Mouse (Mus musculus): ENCODE measurements at regions not wholly inside any gene's neighbourhood (a gene's known extent, or its start where the extent isn't known, plus 50 kb on each side); places are given as distances from the start of the nearest gene placed in this dataset.

GRCm38 (mm10) chr3:104295015-104295719, 75.0 kb upstream of the Magi3 start:
- DNase-seq (ENCODE audit: low read depth), result no peak

GRCm38 (mm10) chr3:104293869-104294268, 73.7 kb upstream of the Magi3 start:
- DNase-seq (ENCODE audit: low read depth), result no peak

GRCm38 (mm10) chr3:104288970-104289680, 69.0 kb upstream of the Magi3 start:
- DNase-seq (ENCODE audit: low read depth), result no peak

GRCm38 (mm10) chr3:104287900-104288299, 67.7 kb upstream of the Magi3 start:
- no peak for DNase-seq (ENCODE audit: low read depth)

- no peak for DNase-seq (ENCODE audit: low read depth)
Measured at GRCm38 (mm10) chr3:104284961-104285360, 64.8 kb upstream of the Magi3 start.

- DNase-seq (ENCODE audit: low read depth), result no peak
Measured at GRCm38 (mm10) chr3:104283855-104284254, 63.7 kb upstream of the Magi3 start.

- no peak for DNase-seq (ENCODE audit: low read depth)
Measured at GRCm38 (mm10) chr3:104279505-104279904, 59.3 kb upstream of the Magi3 start.

- DNase-seq (ENCODE audit: low read depth), result no peak
Measured at GRCm38 (mm10) chr3:104274718-104275302, 54.6 kb upstream of the Magi3 start.

- no peak for DNase-seq (ENCODE audit: low read depth)
Measured at GRCm38 (mm10) chr3:104274084-104274483, 53.9 kb upstream of the Magi3 start.
